ENCODE assay signal across 8 mouse cellular contexts in genomic region chr4:54527660-54528059, GRCm38 (mm10).
DNase-seq lines count a peak whose midpoint lies in the region; ATAC-seq and TF ChIP-seq lines count a peak whose summit lies in the region.

No protein-coding gene starts in this region.

- no peak for ATAC-seq in kidney, embryonic 15.5 days (replicated peaks; ENCODE audit: low FRiP score)
- peak; percentile 47; the same call in 1 of the 2 replicates for ATAC-seq in liver, embryonic 15.5 days (ENCODE audit: insufficient read depth)
- ATAC-seq in stomach, postnatal 0 days (ENCODE audit: low FRiP score, low TSS enrichment), result peak; percentile 51; the same call in 1 of the 2 replicates
- no peak for ATAC-seq in neural tube, embryonic 15.5 days (ENCODE audit: low FRiP score)

- no peaks in the 10 kb centered on the region for H3K36me3 ChIP-seq in kidney, embryonic 15.5 days
- peaks cover 0 to 43% of the 10 kb centered on the region in 2 experiments; a peak in 2 of 4 replicates for H3K36me3 ChIP-seq in MEL (ENCODE audit: control insufficient read depth in 1 of 2, insufficient read depth in 2 of 2, low read length in 2 of 2)
- no peaks in the 10 kb centered on the region for H3K36me3 ChIP-seq in liver, embryonic 15.5 days (replicated peaks)
- H3K36me3 ChIP-seq in stomach, postnatal 0 days (ENCODE audit: control insufficient read depth, insufficient read depth, low read length), result no peaks in the 10 kb centered on the region
- no peaks in the 10 kb centered on the region for H3K36me3 ChIP-seq in neural tube, embryonic 15.5 days

- H3K79me2 ChIP-seq in MEL (ENCODE audit: control insufficient read depth, insufficient read depth, low read length, poor library complexity), result no peaks in the 10 kb centered on the region

- H3K9me3 ChIP-seq in kidney, embryonic 15.5 days (replicated peaks), result no peaks in the 10 kb centered on the region
- H3K9me3 ChIP-seq in MEL (replicated peaks; ENCODE audit: insufficient read depth, low read length), result no peaks in the 10 kb centered on the region
- no peaks in the 10 kb centered on the region for H3K9me3 ChIP-seq in liver, embryonic 15.5 days (replicated peaks)
- no peaks in the 10 kb centered on the region for H3K9me3 ChIP-seq in stomach, postnatal 0 days (ENCODE audit: control insufficient read depth, low read length)
- H3K9me3 ChIP-seq in neural tube, embryonic 15.5 days (replicated peaks), result no peaks in the 10 kb centered on the region

- H3K4me3 ChIP-seq in kidney, embryonic 15.5 days (replicated peaks), result no peak overlapping the region
- H3K4me3 ChIP-seq in MEL (ENCODE audit: control insufficient read depth in 1 of 2, insufficient read depth in 1 of 2, low read depth in 2 of 2, low read length in 2 of 2), result peak overlapping the region in 1 of 2 experiments; percentile 4; a peak in 1 of 4 replicates
- H3K4me3 ChIP-seq in liver, embryonic 15.5 days (replicated peaks), result no peak overlapping the region
- no peak overlapping the region for H3K4me3 ChIP-seq in stomach, postnatal 0 days (ENCODE audit: low read depth, low read length)
- no peak overlapping the region for H3K4me3 ChIP-seq in neural tube, embryonic 15.5 days (replicated peaks)

- peak in 1 of 2 experiments; percentile 34; a peak in 1 of 4 replicates for TF ChIP-seq POLR2A in MEL (IDR thresholded peaks at IDR 0.05; ENCODE audit: control insufficient read depth in 1 of 2, insufficient read depth in 1 of 2, low read depth in 1 of 2, low read length in 2 of 2, poor library complexity in 1 of 2)

- H3K4me1 ChIP-seq in kidney, embryonic 15.5 days, result no peaks in the 10 kb centered on the region
- H3K4me1 ChIP-seq in MEL (ENCODE audit: control insufficient read depth in 1 of 2, insufficient read depth in 2 of 2, low read length in 2 of 2), result peaks cover 9 to 45% of the 10 kb centered on the region in 2 experiments
- H3K4me1 ChIP-seq in liver, embryonic 15.5 days (replicated peaks), result no peaks in the 10 kb centered on the region
- no peaks in the 10 kb centered on the region for H3K4me1 ChIP-seq in stomach, postnatal 0 days (replicated peaks; ENCODE audit: control insufficient read depth, insufficient read depth)
- H3K4me1 ChIP-seq in neural tube, embryonic 15.5 days, result no peaks in the 10 kb centered on the region

- WGBS in kidney, embryonic 15.5 days, result 88% methylated on average over 2 of the region's 2 CpGs
- WGBS in liver, embryonic 15.5 days (ENCODE audit: insufficient replicate concordance), result 30% methylated on average over 2 of the region's 2 CpGs
- WGBS in stomach, postnatal 0 days, result 78% methylated on average over 2 of the region's 2 CpGs
- 92% methylated on average over 2 of the region's 2 CpGs for WGBS in neural tube, embryonic 15.5 days

- no peaks in the 10 kb centered on the region for H3K27me3 ChIP-seq in kidney, embryonic 15.5 days
- no peaks in the 10 kb centered on the region for H3K27me3 ChIP-seq in MEL (ENCODE audit: control insufficient read depth in 1 of 2, insufficient read depth in 2 of 2, low read length in 2 of 2)
- no peaks in the 10 kb centered on the region for H3K27me3 ChIP-seq in liver, embryonic 15.5 days
- no peaks in the 10 kb centered on the region for H3K27me3 ChIP-seq in stomach, postnatal 0 days (ENCODE audit: control insufficient read depth, insufficient read depth, low read length)
- no peaks in the 10 kb centered on the region for H3K27me3 ChIP-seq in neural tube, embryonic 15.5 days (replicated peaks)

- no peak overlapping the region for H3K9ac ChIP-seq in kidney, embryonic 15.5 days
- H3K9ac ChIP-seq in MEL (ENCODE audit: control insufficient read depth, low read depth, low read length, poor library complexity, severe bottlenecking), result peak overlapping the region; percentile 5; the same call in 1 of the 2 replicates
- no peak overlapping the region for H3K9ac ChIP-seq in liver, embryonic 15.5 days
- no peak overlapping the region for H3K9ac ChIP-seq in stomach, postnatal 0 days (ENCODE audit: low read length)
- no peak overlapping the region for H3K9ac ChIP-seq in neural tube, embryonic 15.5 days (replicated peaks)

- no peak for TF ChIP-seq RAD21 in MEL (IDR thresholded peaks at IDR 0.05; ENCODE audit: low read depth, low read length)

- TF ChIP-seq CTCF in MEL (IDR thresholded peaks at IDR 0.05 in 2 of 3, conservative IDR thresholded peaks at IDR 0.05 in 1 of 3; ENCODE audit: control insufficient read depth in 1 of 3, insufficient read depth in 1 of 3, low read depth in 2 of 3, low read length in 3 of 3, poor library complexity in 1 of 3, severe bottlenecking in 1 of 3), result no peak
- no peak for TF ChIP-seq CTCF in stomach, postnatal 0 days (IDR thresholded peaks at IDR 0.05; ENCODE audit: low read depth)

- H3K27ac ChIP-seq in kidney, embryonic 15.5 days, result no peak overlapping the region
- H3K27ac ChIP-seq in MEL (ENCODE audit: control insufficient read depth, low read depth, low read length), result peak overlapping the region; percentile 75
- H3K27ac ChIP-seq in liver, embryonic 15.5 days (replicated peaks), result no peak overlapping the region
- H3K27ac ChIP-seq in stomach, postnatal 0 days (replicated peaks), result no peak overlapping the region
- no peak overlapping the region for H3K27ac ChIP-seq in neural tube, embryonic 15.5 days (replicated peaks)

- no peak overlapping the region for H3K4me2 ChIP-seq in kidney, embryonic 15.5 days
- no peak overlapping the region for H3K4me2 ChIP-seq in liver, embryonic 15.5 days
- no peak overlapping the region for H3K4me2 ChIP-seq in stomach, postnatal 0 days (replicated peaks; ENCODE audit: low read depth)
- no peak overlapping the region for H3K4me2 ChIP-seq in neural tube, embryonic 15.5 days

- DNase-seq in kidney, adult 8-10 months, result peak; percentile 1 to 8
- DNase-seq in MEL (ENCODE audit: low read depth, low spot score), result peak; percentile 95
- peak; percentile 7 for DNase-seq in gastrocnemius, postnatal 10 days
- no peak for DNase-seq in stomach, postnatal 0 days (ENCODE audit: low spot score)
- DNase-seq in embryo, embryonic 10.5 days (ENCODE audit: low spot score), result no peak

- TF ChIP-seq EP300 in MEL (IDR thresholded peaks at IDR 0.05; ENCODE audit: low read depth in 1 of 2, low read length in 2 of 2), result peak; percentile 79 to 80
- TF ChIP-seq EP300 in stomach, postnatal 0 days (optimal IDR thresholded peaks at IDR 0.05), result no peak

TF ChIP-seq in MEL, 35 proteins besides CTCF, POLR2A, EP300 and RAD21:
- peak; percentile 87 for TF ChIP-seq ETS1 (IDR thresholded peaks at IDR 0.05; ENCODE audit: low read depth, low read length)
- TF ChIP-seq MYC (IDR thresholded peaks at IDR 0.05; ENCODE audit: low read depth, low read length), result peak; percentile 28; the same call in 1 of the 2 replicates
- TF ChIP-seq TCF12 (IDR thresholded peaks at IDR 0.05; ENCODE audit: low read depth, low read length), result 0 out of 2 replicates have a peak, but pooled peaks have one; percentile 21
- 0 out of 2 replicates have a peak, but pooled peaks have one; percentile 39 for TF ChIP-seq ELF1 (IDR thresholded peaks at IDR 0.05; ENCODE audit: low read depth, low read length)
- peak; percentile 72 for TF ChIP-seq TBP (IDR thresholded peaks at IDR 0.05; ENCODE audit: low read depth, low read length)
- TF ChIP-seq USF2 (IDR thresholded peaks at IDR 0.05; ENCODE audit: borderline replicate concordance in 1 of 2, insufficient read depth in 1 of 2, low read depth in 1 of 2, low read length in 2 of 2), result no peak
- TF ChIP-seq GABPA (IDR thresholded peaks at IDR 0.05; ENCODE audit: low read depth, low read length), result peak; percentile 80
- no peak for TF ChIP-seq TAL1 (IDR thresholded peaks at IDR 0.05; ENCODE audit: low read length)
- TF ChIP-seq MAFK (IDR thresholded peaks at IDR 0.05; ENCODE audit: borderline replicate concordance, low read depth, low read length), result peak; percentile 72
- peak; percentile 78; the same call in 1 of the 2 replicates for TF ChIP-seq JUND (IDR thresholded peaks at IDR 0.05; ENCODE audit: low read depth, low read length)
- TF ChIP-seq KAT2A (conservative IDR thresholded peaks at IDR 0.05; ENCODE audit: low read depth, low read length), result no peak
TF ChIP-seq in MEL: peak in this region for 8.

Comparison
In these comparisons a context has a peak if more than half of its experiments do, and no peak if none do; other contexts are left out.
1. DNase-seq: peak in kidney, adult 8-10 months (2 of 2), MEL (single experiment) and gastrocnemius, postnatal 10 days (single experiment); none in stomach, postnatal 0 days (single experiment) and embryo, embryonic 10.5 days (single experiment).
2. ATAC-seq: peak in liver, embryonic 15.5 days (single experiment) and stomach, postnatal 0 days (single experiment); none in kidney, embryonic 15.5 days (single experiment) and neural tube, embryonic 15.5 days (single experiment).